15 mouse cellular contexts compared by ENCODE assay signal in the genomic region with DNA sequence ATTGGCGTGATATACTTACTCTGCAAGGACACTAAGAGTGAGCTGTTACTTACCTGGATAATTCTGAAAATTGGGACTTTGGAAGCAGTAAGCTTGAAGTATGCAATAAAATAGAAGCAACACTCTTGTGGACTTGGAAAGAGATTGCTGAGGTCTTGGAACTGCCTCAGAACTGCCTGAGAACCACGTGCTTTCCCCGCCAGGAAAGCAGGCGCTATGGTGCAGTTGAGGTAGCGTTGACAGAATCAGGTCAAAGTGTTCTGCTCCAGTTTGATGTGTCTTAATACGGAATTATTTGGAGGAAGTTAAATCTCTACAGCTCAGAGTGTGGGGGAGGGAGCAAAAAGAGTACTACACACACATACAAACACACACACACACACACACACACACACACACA.
DNase-seq lines count a peak whose midpoint lies in the region; ATAC-seq and TF ChIP-seq lines count a peak whose summit lies in the region.
"Had no signal": no experiment of that assay in that cellular context is flagged by ENCODE, and none has a peak within 500 bp of the region (broad histone marks: within the 10 kb centered on the region; RNA-seq: fewer than 3 reads in every experiment).

No protein-coding gene starts in this region.

- no peaks in the 10 kb centered on the region for H3K27me3 ChIP-seq in kidney, postnatal 0 days (ENCODE audit: insufficient read depth, low read length)
- H3K27me3 ChIP-seq in limb, embryonic 10.5 days (ENCODE audit: low read depth, poor library complexity, severe bottlenecking): no peaks in the 10 kb centered on the region
- H3K27me3 ChIP-seq: liver, embryonic 15.5 days; Patski had no signal

- no peak overlapping the region for H3K27ac ChIP-seq in kidney, postnatal 0 days
- no peak overlapping the region for H3K27ac ChIP-seq in limb, embryonic 10.5 days
- H3K27ac ChIP-seq: liver, embryonic 15.5 days had no signal

- H3K4me3 ChIP-seq in kidney, postnatal 0 days (replicated peaks; ENCODE audit: low read depth, low read length): no peak overlapping the region
- H3K4me3 ChIP-seq in limb, embryonic 10.5 days: no peak overlapping the region
- H3K4me3 ChIP-seq: liver, embryonic 15.5 days; myocyte had no signal

- WGBS in kidney, postnatal 0 days: 80% methylated on average over 6 of the region's 6 CpGs
- 86% methylated on average over 6 of the region's 6 CpGs for WGBS in limb, embryonic 10.5 days

- intact Hi-C loops in left cerebral cortex, postnatal 25 days (cut with DNase I): no loop called here

- no peak for TF ChIP-seq POLR2A in brain, embryonic 14.5 days (IDR thresholded peaks at IDR 0.05; ENCODE audit: borderline replicate concordance, extremely low read depth, insufficient read depth, insufficient read length, poor library complexity, severe bottlenecking)

- no peaks in the 10 kb centered on the region for H3K9me3 ChIP-seq in kidney, postnatal 0 days (replicated peaks; ENCODE audit: low read length)
- no peaks in the 10 kb centered on the region for H3K9me3 ChIP-seq in limb, embryonic 10.5 days (replicated peaks)
- H3K9me3 ChIP-seq: liver, embryonic 15.5 days had no signal

- no peaks in the 10 kb centered on the region for H3K4me1 ChIP-seq in kidney, postnatal 0 days (replicated peaks; ENCODE audit: insufficient read depth, low read length)
- H3K4me1 ChIP-seq in limb, embryonic 10.5 days: no peaks in the 10 kb centered on the region
- H3K4me1 ChIP-seq: liver, embryonic 15.5 days had no signal

- H3K9ac ChIP-seq in kidney, postnatal 0 days (ENCODE audit: low read depth, low read length): no peak overlapping the region
- H3K9ac ChIP-seq: liver, embryonic 15.5 days had no signal

- no peak overlapping the region for H3K4me2 ChIP-seq in kidney, postnatal 0 days (ENCODE audit: low read length)
- H3K4me2 ChIP-seq: liver, embryonic 15.5 days had no signal

- ATAC-seq in kidney, postnatal 0 days (replicated peaks; ENCODE audit: low FRiP score, low read depth): no peak
- ATAC-seq in erythroid progenitor cell, adult 5-6 weeks (replicated peaks; ENCODE audit: low FRiP score, poor library complexity, severe bottlenecking): no peak
- ATAC-seq: inflammation-experienced regulatory T-cells, adult 6 months; Patski had no signal

- peak; percentile 1 for DNase-seq in adrenal gland, postnatal 25 days
- DNase-seq in adrenal gland, adult 2 months: no peak
- peak; percentile 8 for DNase-seq in kidney, postnatal 0 days (ENCODE audit: low spot score)
- DNase-seq in kidney, postnatal 14 days: no peak
- peak; percentile 28 for DNase-seq in brain, embryonic 14.5 days (ENCODE audit: low read depth)
- DNase-seq in left cerebral cortex, postnatal 25 days (ENCODE audit: low spot score in 2 of 2): peak; percentile 41 to 69
- no peak for DNase-seq in limb, embryonic 10.5 days (ENCODE audit: low spot score)
- DNase-seq: adrenal gland, adult 8-10 months; kidney, postnatal 10 days; spleen, adult 18-20 months had no signal

- no peak for TF ChIP-seq CTCF in kidney, postnatal 0 days (IDR thresholded peaks at IDR 0.05; ENCODE audit: low read depth)
- no peak for TF ChIP-seq CTCF in brain, embryonic 14.5 days (IDR thresholded peaks at IDR 0.05; ENCODE audit: borderline replicate concordance, extremely low read depth, insufficient read depth, insufficient read length)

- H3K36me3 ChIP-seq in kidney, postnatal 0 days (ENCODE audit: insufficient read depth, low read length): no peaks in the 10 kb centered on the region
- H3K36me3 ChIP-seq in limb, embryonic 10.5 days: no peaks in the 10 kb centered on the region
- H3K36me3 ChIP-seq: liver, embryonic 15.5 days had no signal

Comparison
In these comparisons a context has a peak if more than half of its experiments do, and no peak if none do; other contexts are left out.
1. DNase-seq: peak in adrenal gland, postnatal 25 days (single experiment), kidney, postnatal 0 days (single experiment), brain, embryonic 14.5 days (single experiment) and left cerebral cortex, postnatal 25 days (2 of 2); none in adrenal gland, adult 2 months (single experiment), kidney, postnatal 14 days (single experiment) and limb, embryonic 10.5 days (single experiment).